In the genomic region with DNA sequence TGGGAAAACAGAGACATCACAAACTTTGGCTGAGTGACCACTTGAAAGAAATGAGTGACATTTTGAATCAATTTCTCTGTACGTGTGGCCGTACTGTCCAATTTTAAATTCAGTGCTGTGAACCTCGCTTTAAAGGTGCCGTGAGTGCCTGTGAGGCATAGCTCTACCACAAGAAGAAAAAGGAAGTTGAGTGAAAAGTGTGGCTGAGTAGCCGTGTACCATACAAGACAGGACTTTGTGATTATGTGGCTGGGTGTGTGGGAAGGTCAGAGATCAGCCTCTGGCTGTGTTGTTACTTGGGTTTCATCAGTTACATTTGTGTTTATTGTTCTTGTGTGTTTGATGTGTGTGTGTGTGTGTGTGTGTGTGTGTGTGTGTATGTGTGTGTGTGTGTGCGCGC, we compare ENCODE assay signal across 23 mouse cellular contexts. TPM values are rescaled to one million over a fixed set of nuclear protein-coding genes. Genes with fewer than 3 reads are reported as not detected.
"Had no signal": no experiment of that assay in that cellular context is flagged by ENCODE, and none has a peak within 500 bp of the region (broad histone marks: within the 10 kb centered on the region; RNA-seq: fewer than 3 reads in every experiment).

No protein-coding gene starts in this region.

- H3K9me3 ChIP-seq: heart, embryonic 10.5 days; heart, embryonic 12.5 days; hindbrain, embryonic 10.5 days; hindbrain, embryonic 13.5 days; hindbrain, embryonic 15.5 days; kidney, embryonic 15.5 days; limb, embryonic 10.5 days; limb, embryonic 12.5 days had no signal

- H3K27ac ChIP-seq: heart, embryonic 10.5 days; hindbrain, embryonic 10.5 days; hindbrain, embryonic 13.5 days; hindbrain, embryonic 15.5 days; hindbrain, postnatal 0 days; kidney, embryonic 15.5 days; kidney, postnatal 0 days; layer of hippocampus, adult 2 months; left cerebral cortex, adult 2 months; limb, embryonic 10.5 days; limb, embryonic 12.5 days had no signal

- H3K4me3 ChIP-seq: heart, embryonic 10.5 days; heart, embryonic 12.5 days; hindbrain, embryonic 10.5 days; hindbrain, embryonic 13.5 days; hindbrain, embryonic 15.5 days; kidney, embryonic 15.5 days; layer of hippocampus, adult 2 months; left cerebral cortex, adult 2 months; limb, embryonic 10.5 days; limb, embryonic 12.5 days had no signal

- H3K27me3 ChIP-seq: heart, embryonic 12.5 days; hindbrain, embryonic 13.5 days; hindbrain, embryonic 15.5 days; kidney, embryonic 15.5 days; limb, embryonic 12.5 days had no signal

- H3K9ac ChIP-seq: heart, embryonic 12.5 days; hindbrain, embryonic 13.5 days; hindbrain, embryonic 15.5 days; kidney, embryonic 15.5 days; limb, embryonic 12.5 days had no signal

- H3K4me2 ChIP-seq: heart, embryonic 12.5 days; hindbrain, embryonic 13.5 days; hindbrain, embryonic 15.5 days; kidney, embryonic 15.5 days; limb, embryonic 12.5 days; liver, embryonic 11.5 days had no signal

- H3K36me3 ChIP-seq: heart, embryonic 10.5 days; heart, embryonic 12.5 days; hindbrain, embryonic 10.5 days; hindbrain, embryonic 13.5 days; hindbrain, embryonic 15.5 days; kidney, embryonic 15.5 days; limb, embryonic 10.5 days; limb, embryonic 12.5 days had no signal

- H3K4me1 ChIP-seq: heart, embryonic 12.5 days; hindbrain, embryonic 13.5 days; hindbrain, embryonic 15.5 days; kidney, embryonic 15.5 days; limb, embryonic 12.5 days had no signal

RNA-seq across cellular contexts. Expression of a gene that starts 59.0 kb away (rescaled TPM):
- total RNA-seq: gastrocnemius, adult 18-20 months; gastrocnemius, adult 8-10 months; gastrocnemius, postnatal 14 days; gastrocnemius, postnatal 36 days; heart, adult 18-20 months; heart, adult 8-10 months; heart, postnatal 10 days; heart, postnatal 25 days; heart, postnatal 4 days had no signal
- polyA plus RNA-seq: heart, embryonic 12.5 days; heart, embryonic 14.5 days; limb, embryonic 12.5 days; liver, embryonic 11.5 days had no signal
